Mouse (Mus musculus) urinary bladder, postnatal 36 days (tissue): ENCODE data around the gene Ankub1.
A peak's percentile ranks its signal among the peaks of the same experiment; 100 is the strongest.

Experiments used
- DNase-seq, 2 experiments: peaks; one replicate each; pipeline ENCODE4 v3.0.0; 2022; ENCODE audit warnings: low spot score in 2 of 2, mixed read lengths in 1 of 2

Gene Ankub1

GRCm38 (mm10) chr3:57692719-57693118, at the start of gene Ankub1:
Ankub1 (minus strand) TSS chr3:57692799.
- DNase-seq, result no peak

- DNase-seq, result no peak
These were observed 47.2 kb upstream of the Ankub1 start for GRCm38 (mm10) chr3:57739830-57740229.

GRCm38 (mm10) chr3:57736419-57737095, 44.0 kb upstream of the Ankub1 start:
- no peak for DNase-seq

- peak; percentile 96 to 98 for DNase-seq
These were observed 43.1 kb upstream of the Ankub1 start, which contains the start of gene Rnf13 for GRCm38 (mm10) chr3:57735511-57736370. Rnf13 (plus strand) TSS chr3:57736062.

- DNase-seq, result no peak
These were observed 39.8 kb upstream of the Ankub1 start for GRCm38 (mm10) chr3:57732206-57732915.

DNA sequence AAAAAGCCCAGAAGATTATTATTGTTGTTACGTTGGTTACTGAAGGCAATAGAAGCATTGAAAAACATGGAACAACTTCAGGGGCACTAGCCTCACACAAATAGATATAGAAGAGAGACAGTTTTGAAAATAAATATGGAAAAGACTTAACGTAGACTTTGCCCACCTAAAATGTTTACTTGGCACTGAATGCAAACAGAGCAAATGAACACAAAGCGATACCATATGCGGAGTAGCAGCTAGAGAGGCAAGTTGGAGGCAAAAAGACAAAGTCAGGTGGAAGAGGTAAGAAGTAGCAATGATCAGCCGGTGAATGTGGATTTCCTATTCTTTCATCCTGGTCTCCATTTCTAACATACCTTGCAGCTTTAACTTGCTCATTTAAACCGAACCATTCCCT, 21.6 kb upstream of the Ankub1 start:
- DNase-seq, result no peak

DNA sequence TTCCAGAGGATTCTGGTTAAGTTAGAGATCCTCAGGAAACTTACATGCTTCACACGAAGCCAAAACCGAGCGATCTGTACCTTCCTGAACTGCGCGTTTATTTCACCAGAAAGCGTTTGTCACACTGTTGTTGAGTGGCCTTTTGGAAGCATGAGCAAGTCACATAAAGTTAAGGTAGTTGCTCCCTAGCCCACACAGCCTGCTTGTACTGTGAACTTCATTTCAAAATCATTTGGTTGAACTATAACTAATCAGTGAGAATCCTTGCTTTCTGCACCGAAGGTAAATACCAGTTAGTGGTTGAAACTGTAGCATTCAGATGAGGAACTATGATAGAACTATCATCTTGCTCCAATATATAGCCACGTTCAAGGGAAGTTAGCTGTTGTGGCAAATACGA, 4.2 kb upstream of the Ankub1 start:
- no peak for DNase-seq

- no peak for DNase-seq
These were observed 3.6 kb upstream of the Ankub1 start for GRCm38 (mm10) chr3:57696249-57696648.

- DNase-seq, result no peak
These were observed 827 bp downstream of the Ankub1 start for GRCm38 (mm10) chr3:57691772-57692171.

- no peak for DNase-seq
These were observed 14.8 kb downstream of the Ankub1 start for GRCm38 (mm10) chr3:57677786-57678185.

DNA sequence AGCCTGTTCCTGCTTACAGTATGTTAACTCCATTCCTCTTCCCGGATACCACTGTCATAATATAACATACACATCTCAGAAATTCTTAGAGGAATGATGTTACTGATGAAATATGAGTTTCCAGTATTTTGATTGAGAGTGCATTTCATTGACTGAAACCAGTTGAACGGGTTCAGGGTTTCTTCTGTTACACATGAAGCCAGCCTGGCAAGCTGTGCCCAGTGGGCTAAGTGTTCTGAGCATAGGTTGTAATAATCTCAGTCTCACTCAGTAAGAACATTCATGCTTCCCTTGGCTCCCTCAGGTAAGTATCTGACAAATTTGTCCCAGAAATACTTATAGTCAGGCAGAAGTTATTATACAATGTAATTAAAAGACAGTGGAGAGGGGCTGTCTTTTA, 18.5 kb downstream of the Ankub1 start:
- DNase-seq, result no peak

DNA sequence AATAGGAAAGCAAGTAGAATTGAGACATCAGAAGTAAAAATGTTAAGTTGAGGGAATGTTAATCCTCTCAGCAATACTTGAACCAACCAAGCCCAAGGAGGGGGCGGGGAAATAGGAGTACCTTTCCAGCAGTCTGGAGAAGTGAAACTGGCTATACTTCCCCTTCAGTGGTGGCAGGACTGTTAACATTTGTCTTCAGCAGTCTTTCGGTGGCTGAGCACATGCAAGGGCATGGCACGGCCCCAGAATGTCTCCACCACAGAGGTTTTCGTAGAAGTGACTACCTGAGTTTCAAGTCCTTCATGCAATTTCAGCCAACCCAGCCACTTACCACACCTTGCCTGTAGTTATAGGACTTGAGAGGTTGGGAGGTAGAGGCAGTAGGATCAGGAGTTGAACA, 19.0 kb downstream of the Ankub1 start:
- no peak for DNase-seq

DNA sequence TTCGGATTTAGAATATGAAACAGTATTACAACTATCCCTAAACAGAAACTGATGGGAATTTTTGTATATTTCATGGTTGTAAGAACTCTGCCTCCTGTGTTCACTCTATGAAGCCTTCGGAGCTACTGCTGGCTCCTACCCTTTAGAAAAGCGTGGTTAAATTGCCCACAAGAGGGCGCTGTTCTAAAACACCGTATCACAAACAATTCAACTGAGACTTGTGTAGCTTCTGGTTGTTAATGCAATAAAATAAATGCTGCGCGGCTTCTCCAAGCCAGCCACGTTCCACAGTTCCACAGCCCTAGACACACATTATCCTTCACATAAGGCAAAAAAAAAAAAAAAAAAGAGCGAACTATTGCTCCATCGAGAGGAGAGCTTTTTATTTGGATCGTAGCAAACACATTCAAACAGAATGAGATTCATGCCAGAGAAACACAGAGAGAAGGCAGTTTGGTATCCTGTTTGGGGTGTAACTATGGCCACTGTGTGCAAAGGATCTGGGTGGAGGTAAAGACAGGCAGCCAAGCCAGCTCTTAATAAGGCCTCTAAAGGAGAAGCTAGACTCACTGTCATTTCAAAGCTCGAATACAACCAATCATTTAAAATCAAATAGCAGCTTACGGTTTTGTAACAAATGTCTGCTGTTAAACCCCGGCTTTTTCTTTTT, 25.4 kb downstream of the Ankub1 start:
- DNase-seq, result peak; percentile 31 to 61

DNA sequence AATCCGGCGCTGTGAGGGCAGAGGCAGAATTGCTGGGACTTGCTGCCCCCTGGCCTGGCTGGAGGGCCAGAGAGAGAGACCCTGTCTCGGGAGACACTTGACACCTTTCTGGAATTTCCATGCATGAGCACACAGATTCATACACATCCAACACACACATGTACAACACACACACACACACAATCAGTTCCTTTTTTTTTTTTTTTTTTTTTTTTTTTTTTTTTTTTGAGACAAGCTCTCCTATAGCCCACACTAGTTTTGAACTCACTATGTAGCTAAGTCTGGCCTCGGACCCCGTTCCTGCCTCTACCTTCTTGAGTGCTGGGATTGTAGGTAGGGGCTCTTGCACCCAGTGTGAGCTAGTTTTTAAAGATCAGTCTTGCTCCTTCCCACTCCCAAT, 26.7 kb downstream of the Ankub1 start:
- no peak for DNase-seq

DNA sequence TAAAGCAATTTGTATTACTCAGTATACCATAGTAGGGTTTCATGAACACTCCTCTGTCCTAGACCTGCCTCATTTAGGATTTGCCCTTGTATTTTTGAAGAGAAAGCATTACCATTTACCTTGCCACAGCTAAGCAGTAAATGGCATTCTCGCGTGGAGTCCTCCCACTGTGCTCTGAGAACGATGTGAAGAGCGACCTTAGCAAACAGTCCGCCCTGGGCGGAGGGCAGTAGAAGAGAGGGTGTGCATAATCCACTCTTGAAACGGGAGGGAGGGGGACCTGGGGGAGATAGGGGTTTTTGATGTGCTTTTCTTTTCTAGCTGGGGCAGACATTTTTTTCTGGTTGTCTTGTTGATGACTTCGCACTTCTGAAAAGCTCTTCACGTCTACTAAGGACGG, 27.9 kb downstream of the Ankub1 start:
- DNase-seq, result no peak

GRCm38 (mm10) chr3:57663731-57664130, 28.9 kb downstream of the Ankub1 start:
- peak in 1 of 2 experiments; percentile 10 for DNase-seq

GRCm38 (mm10) chr3:57658608-57659007, 34.0 kb downstream of the Ankub1 start:
- DNase-seq, result no peak

DNA sequence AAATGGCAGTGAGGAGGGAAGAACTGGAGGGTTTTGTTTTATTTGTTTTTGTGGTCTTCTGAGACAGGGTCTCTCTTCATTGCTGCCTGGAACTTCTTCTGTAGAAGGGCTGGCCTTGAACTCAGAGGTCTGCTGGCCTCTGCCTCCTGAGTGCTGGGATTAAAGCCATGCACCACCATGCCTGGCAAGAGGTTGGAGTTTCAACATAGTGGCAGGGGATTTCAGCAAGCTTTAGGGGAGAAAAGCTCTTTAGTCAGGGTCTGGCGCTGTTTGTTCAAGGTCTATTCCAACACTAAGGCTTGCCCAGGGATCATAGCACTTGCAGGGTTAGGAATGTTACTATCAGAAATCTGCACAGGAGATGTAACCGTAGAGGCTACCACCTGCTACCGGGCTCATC, 39.0 kb downstream of the Ankub1 start:
- DNase-seq, result no peak

GRCm38 (mm10) chr3:57652485-57652884, 40.1 kb downstream of the Ankub1 start:
- no peak for DNase-seq

DNA sequence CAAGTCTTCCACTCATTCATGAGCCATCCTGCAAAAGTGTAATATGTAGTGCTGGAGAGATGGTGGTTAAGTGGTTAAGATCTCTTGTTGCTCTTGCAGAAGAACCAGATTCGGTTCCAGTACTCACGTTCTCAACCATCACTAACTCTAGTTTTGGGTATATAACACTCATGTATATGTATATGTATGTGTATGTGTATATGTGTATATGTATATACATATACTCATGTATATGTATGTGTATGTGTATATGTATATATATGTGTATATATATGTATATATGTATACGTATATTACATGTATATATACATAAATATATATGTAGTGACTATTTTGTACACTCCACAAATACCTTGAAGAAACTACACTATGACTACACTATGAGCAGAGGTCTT, 40.7 kb downstream of the Ankub1 start:
- no peak for DNase-seq

DNA sequence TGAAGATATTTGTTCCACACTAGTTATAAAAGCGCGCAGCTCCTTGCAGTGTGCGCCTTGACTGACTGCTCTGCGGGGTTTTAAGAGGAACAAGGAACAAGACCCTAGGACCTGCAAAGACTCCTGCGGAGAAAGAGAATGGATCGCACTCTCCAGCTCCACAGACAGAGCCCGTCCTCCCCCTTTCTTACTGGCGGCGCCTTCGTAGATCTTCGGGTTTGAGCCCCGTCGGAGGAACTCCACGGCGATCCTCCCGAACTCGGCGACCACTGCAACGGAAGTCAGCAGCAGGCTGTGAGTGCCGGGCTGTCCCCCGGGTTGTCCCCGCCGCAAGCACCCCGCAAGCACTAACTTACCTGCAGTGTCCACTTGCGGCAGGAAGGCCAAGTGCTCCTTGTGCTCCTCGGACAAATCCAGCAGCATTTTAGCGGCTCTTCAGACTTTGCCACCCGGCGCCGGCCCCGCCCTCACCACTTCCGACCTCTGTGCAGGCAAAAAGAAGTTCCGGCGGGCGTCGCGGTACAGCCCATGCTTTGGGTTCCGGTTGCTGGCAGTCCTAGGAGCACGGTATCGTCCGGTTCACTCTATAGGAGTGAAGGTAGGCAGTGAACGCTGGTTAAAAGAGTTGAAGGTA, 41.3 kb downstream of the Ankub1 start, which contains the start of gene Commd2:
Gene Commd2, minus strand, starts transcription at position 485 of the 634 bp plus-strand sequence.
- DNase-seq, result peak; percentile 85 to 88
